Mouse (Mus musculus): Measurements from ENCODE around the gene Spo11.

Gene Spo11

DNA sequence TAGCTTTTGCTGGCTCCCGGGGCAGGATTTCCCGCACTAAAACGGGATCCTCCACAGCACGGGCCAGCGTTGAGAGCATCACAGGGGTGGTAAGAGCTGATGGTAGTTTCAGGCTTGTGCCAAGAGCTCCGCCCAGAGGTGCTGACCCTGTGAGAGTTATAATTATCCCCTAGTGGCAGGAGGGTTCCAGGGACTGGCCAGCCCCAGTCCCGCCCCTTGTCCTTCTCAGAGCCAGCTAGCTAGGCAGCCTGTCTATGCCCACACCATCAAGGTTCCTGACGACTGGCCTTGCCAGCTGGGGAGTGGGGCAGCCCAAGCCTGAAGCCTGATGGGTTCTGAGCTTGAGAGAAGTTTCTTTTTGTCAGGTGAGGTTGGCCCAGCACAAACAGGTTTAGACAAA, 41.1 kb downstream of the Spo11 start:
- ChIA-PET CTCF (interaction anchor here in 2 of 4 experiments (1.0 to 1.4 kb wide), 2 partner anchors 9 to 63 kb away, joined by 3 to 4 read pairs; no protein-coding TSS in a partner anchor), POLR2A (interaction anchor here in 3 of 4 experiments (0.7 to 35.9 kb wide), 20 partner anchors 1 to 147 kb away, joined by 3 to 593 read pairs (median 6); partner anchors contain the start of genes Rae1 (in 2 of the 3) and Rbm38 (in 1 of the 3))

DNA sequence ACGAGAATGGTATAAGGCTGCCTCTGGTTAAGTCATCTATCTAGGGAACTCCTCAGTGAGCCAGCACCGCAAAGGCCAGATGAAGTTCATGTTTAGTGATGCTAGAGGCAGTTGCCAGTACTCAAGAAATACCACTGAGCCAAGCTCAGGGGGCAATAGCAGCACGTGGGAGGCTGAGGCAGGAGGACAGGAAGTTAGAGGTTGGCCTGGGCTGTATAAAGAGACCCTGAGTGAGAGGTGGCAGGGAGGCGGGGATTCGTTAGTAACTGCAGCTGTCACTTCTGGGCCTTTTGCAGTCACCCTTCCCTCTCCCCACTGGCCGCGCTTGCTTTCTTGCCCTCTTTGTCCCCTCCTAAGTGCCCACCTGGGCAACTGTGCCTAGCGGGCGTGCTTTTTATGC, 41.8 kb downstream of the Spo11 start:
- ChIA-PET POLR2A (interaction anchor here in 3 of 4 experiments (0.5 to 35.9 kb wide), 26 partner anchors 1 to 281 kb away, joined by 3 to 593 read pairs (median 4); partner anchors contain the start of genes Rae1 (in 2 of the 3), Rbm38 (in 1 of the 3) and Spo11 (in 1 of the 3)), CTCF (interaction anchor here in 3 of 4 experiments (0.7 to 1.5 kb wide), 6 partner anchors 23 to 283 kb away, joined by 3 to 5 read pairs (median 4); no protein-coding TSS in a partner anchor)

DNA sequence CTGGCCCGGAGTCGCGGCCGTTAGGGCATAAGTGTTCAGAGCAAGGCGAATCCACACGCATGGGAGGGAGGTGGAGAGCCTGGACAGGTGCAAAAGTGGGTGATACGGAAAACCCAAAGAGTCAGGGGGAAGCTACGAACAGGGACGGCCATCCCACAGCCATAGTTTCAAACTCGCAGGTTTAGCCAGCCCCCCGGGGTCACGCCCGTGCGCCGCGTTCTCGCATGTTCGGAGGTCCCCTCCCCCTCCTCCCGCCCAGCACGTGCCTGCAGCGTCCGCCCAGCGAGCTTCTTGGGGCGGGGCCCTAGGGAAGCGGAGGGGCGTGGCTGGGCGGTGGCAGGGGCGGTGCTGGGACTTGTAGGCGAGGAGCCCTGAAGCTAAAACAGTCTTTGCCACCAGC, 42.3 kb downstream of the Spo11 start:
- CTCF ChIA-PET: interaction anchor here in 3 of 4 experiments (0.5 to 1.5 kb wide), 10 partner anchors 24 to 188 kb away, joined by 3 to 5 read pairs (median 4); no protein-coding TSS in a partner anchor
- POLR2A ChIA-PET: interaction anchor here (0.5 to 35.9 kb wide), 30 partner anchors 0 to 281 kb away, joined by 3 to 593 read pairs (median 4); partner anchors contain the start of genes Rae1 (in 2 of the 4), Rbm38 (in 1 of the 4) and Spo11 (in 1 of the 4)

GRCm38 (mm10) chr2:173020430-173020829, 42.9 kb downstream of the Spo11 start, which contains the start of gene Rbm38:
Gene Rbm38 (plus strand): TSS chr2:173020498.
- CTCF ChIA-PET: interaction anchor here in 3 of 4 experiments (0.5 to 1.5 kb wide), 9 partner anchors 24 to 189 kb away, joined by 3 to 5 read pairs (median 4); no protein-coding TSS in a partner anchor
- POLR2A ChIA-PET: interaction anchor here (0.5 to 35.9 kb wide), 32 partner anchors 0 to 452 kb away, joined by 3 to 593 read pairs (median 4); partner anchors contain the start of genes Rae1 (in 2 of the 4), Bmp7 (in 1 of the 4), Rbm38 (in 1 of the 4) and Spo11 (in 1 of the 4)

- CTCF ChIA-PET: interaction anchor here in 2 of 4 experiments (0.6 to 0.7 kb wide), 5 partner anchors 32 to 533 kb away, joined by 3 to 4 read pairs (median 3); no protein-coding TSS in a partner anchor
- POLR2A ChIA-PET: interaction anchor here (0.6 to 35.9 kb wide), 53 partner anchors 2 to 1895 kb away, joined by 3 to 593 read pairs (median 4); partner anchors contain the start of genes Rae1 (in 2 of the 4), Bmp7 (in 1 of the 4), Rbm38 (in 1 of the 4) and Spo11 (in 1 of the 4)
Measured at GRCm38 (mm10) chr2:173021633-173022055, 44.1 kb downstream of the Spo11 start.

- CTCF ChIA-PET: interaction anchor here in 2 of 4 experiments (0.7 to 1.1 kb wide), 2 partner anchors 67 to 191 kb away, joined by 3 to 4 read pairs; no protein-coding TSS in a partner anchor
- POLR2A ChIA-PET: interaction anchor here in 3 of 4 experiments (0.5 to 35.9 kb wide), 57 partner anchors 2 to 1895 kb away, joined by 3 to 593 read pairs (median 4); partner anchors contain the start of genes Bmp7 (in 2 of the 3), Rae1 (in 2 of the 3), Rbm38 (in 1 of the 3) and Spo11 (in 1 of the 3)
Measured at GRCm38 (mm10) chr2:173022056-173022681, 44.7 kb downstream of the Spo11 start.

DNA sequence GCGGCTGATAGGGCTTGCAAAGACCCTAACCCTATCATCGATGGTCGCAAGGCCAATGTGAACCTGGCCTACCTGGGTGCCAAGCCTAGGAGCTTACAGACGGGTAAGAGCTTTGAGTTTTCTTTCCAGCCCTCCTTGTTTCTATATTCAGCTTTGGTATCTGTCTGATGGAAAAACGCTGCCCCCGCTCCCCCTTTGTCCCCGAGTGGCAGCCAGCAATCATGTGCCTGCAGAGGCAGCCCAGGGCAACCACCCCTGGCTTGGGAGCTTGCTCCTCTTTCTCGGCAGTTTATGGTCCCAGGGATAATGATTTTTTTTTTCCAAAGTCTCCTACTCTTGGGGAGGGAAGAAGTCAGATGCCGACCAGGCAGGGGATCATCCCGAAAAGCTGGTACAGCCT, 45.3 kb downstream of the Spo11 start:
- CTCF ChIA-PET: interaction anchor here in 2 of 4 experiments (0.8 to 1.1 kb wide), 2 partner anchors 67 to 75 kb away, joined by 3 to 4 read pairs; no protein-coding TSS in a partner anchor

DNA sequence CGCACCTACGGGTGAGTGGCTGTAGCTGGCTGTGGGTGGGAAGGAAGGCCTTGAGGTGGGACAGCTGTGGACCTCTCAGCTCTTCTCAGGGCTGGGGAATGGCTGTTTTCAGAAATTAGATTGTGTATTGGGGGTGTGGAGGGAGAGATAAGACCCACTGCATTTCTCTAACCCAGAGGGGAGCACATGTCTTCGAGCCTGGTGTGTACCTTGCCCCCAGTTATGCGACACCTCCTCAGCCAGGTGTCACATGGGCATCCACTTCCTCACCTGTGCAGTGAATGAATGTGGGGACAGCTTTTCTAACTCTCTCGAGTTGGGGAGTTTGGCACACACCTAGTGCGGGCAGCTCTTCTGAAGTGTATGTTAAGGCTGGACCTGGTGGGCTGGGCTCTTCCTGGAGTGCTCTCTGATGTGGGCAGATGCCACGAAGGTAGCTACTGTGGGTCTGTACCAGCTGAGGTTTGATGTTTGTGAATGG, 45.9 kb downstream of the Spo11 start:
- POLR2A ChIA-PET: interaction anchor here (0.5 to 35.9 kb wide), 27 partner anchors 3 to 521 kb away, joined by 3 to 593 read pairs (median 6); partner anchors contain the start of genes Rae1 (in 2 of the 4), Bmp7 (in 1 of the 4) and Rbm38 (in 1 of the 4)

More for the DNA sequence above, 45.3 kb downstream of the Spo11 start:
- POLR2A ChIA-PET: interaction anchor here in 3 of 4 experiments (0.5 to 35.9 kb wide), 34 partner anchors 3 to 520 kb away, joined by 3 to 593 read pairs (median 5); partner anchors contain the start of genes Rae1 (in 2 of the 3), Bmp7 (in 1 of the 3) and Rbm38 (in 1 of the 3)

GRCm38 (mm10) chr2:173023966-173024365, 46.5 kb downstream of the Spo11 start:
- CTCF ChIA-PET: interaction anchor here in 2 of 4 experiments (0.8 kb wide), 2 partner anchors 28 to 74 kb away, joined by 3 read pairs; no protein-coding TSS in a partner anchor

More for the DNA sequence above, 45.9 kb downstream of the Spo11 start:
- CTCF ChIA-PET: interaction anchor here in 2 of 4 experiments (0.8 to 1.1 kb wide), 2 partner anchors 66 to 74 kb away, joined by 3 to 4 read pairs; no protein-coding TSS in a partner anchor

GRCm38 (mm10) chr2:173024392-173024791, 46.9 kb downstream of the Spo11 start:
- CTCF ChIA-PET: interaction anchor here in 2 of 4 experiments (0.8 to 1.4 kb wide), 2 partner anchors 28 to 193 kb away, joined by 3 read pairs; no protein-coding TSS in a partner anchor
- POLR2A ChIA-PET: interaction anchor here in 3 of 4 experiments (0.6 to 35.9 kb wide), 14 partner anchors 4 to 153 kb away, joined by 3 to 593 read pairs (median 36); partner anchors contain the start of genes Rae1 (in 2 of the 3) and Rbm38 (in 1 of the 3)

More at GRCm38 (mm10) chr2:173023966-173024365, 46.5 kb downstream of the Spo11 start:
- POLR2A ChIA-PET: interaction anchor here in 3 of 4 experiments (0.9 to 35.9 kb wide), 15 partner anchors 4 to 152 kb away, joined by 3 to 593 read pairs (median 28); partner anchors contain the start of genes Rae1 (in 2 of the 3) and Rbm38 (in 1 of the 3)

- CTCF ChIA-PET: interaction anchor here in 2 of 4 experiments (0.5 to 1.4 kb wide), 3 partner anchors 45 to 550 kb away, joined by 3 read pairs; no protein-coding TSS in a partner anchor
- POLR2A ChIA-PET: interaction anchor here in 3 of 4 experiments (0.5 to 35.9 kb wide), 16 partner anchors 5 to 513 kb away, joined by 3 to 593 read pairs (median 8); partner anchors contain the start of genes Rae1 (in 2 of the 3) and Rbm38 (in 1 of the 3)
Measured at GRCm38 (mm10) chr2:173024938-173025337, 47.4 kb downstream of the Spo11 start.

GRCm38 (mm10) chr2:173026286-173026685, 48.8 kb downstream of the Spo11 start:
- POLR2A ChIA-PET: interaction anchor here in 3 of 4 experiments (1.2 to 35.9 kb wide), 14 partner anchors 4 to 48 kb away, joined by 4 to 593 read pairs (median 82); partner anchors contain the start of genes Rae1 (in 2 of the 3) and Rbm38 (in 2 of the 3)
- CTCF ChIA-PET: interaction anchor here in 2 of 4 experiments (0.9 to 1.5 kb wide), 2 partner anchors 18 to 138 kb away, joined by 3 read pairs; no protein-coding TSS in a partner anchor

GRCm38 (mm10) chr2:173026688-173027131, 49.2 kb downstream of the Spo11 start:
- ChIA-PET POLR2A (interaction anchor here in 3 of 4 experiments (1.1 to 35.9 kb wide), 13 partner anchors 4 to 57 kb away, joined by 3 to 593 read pairs (median 4); partner anchors contain the start of genes Rbm38 (in 2 of the 3) and Rae1 (in 1 of the 3)), CTCF (interaction anchor here in 3 of 4 experiments (0.8 to 1.5 kb wide), 4 partner anchors 18 to 137 kb away, joined by 3 read pairs; no protein-coding TSS in a partner anchor)

- CTCF ChIA-PET: interaction anchor here in 3 of 4 experiments (0.8 to 1.0 kb wide), 3 partner anchors 17 to 80 kb away, joined by 3 read pairs; no protein-coding TSS in a partner anchor
- POLR2A ChIA-PET: interaction anchor here in 2 of 4 experiments (1.1 to 35.9 kb wide), 11 partner anchors 5 to 56 kb away, joined by 3 to 593 read pairs (median 4); partner anchors contain the start of genes Rbm38 (in 2 of the 2) and Rae1 (in 1 of the 2)
Measured at GRCm38 (mm10) chr2:173027169-173027823, 49.8 kb downstream of the Spo11 start.

- CTCF ChIA-PET: interaction anchor here in 2 of 4 experiments (0.8 to 1.1 kb wide), 3 partner anchors 19 to 80 kb away, joined by 3 read pairs; no protein-coding TSS in a partner anchor
- POLR2A ChIA-PET: interaction anchor here in 2 of 4 experiments (0.7 to 35.9 kb wide), 12 partner anchors 5 to 65 kb away, joined by 3 to 593 read pairs (median 4); partner anchors contain the start of genes Rbm38 (in 2 of the 2) and Rae1 (in 1 of the 2)
Measured at GRCm38 (mm10) chr2:173027824-173028495, 50.5 kb downstream of the Spo11 start.

All from embryonic stem cell, embryonic (primary cell).